Mouse (Mus musculus): ENCODE data around the gene Pstk.

GRCm38 (mm10) chr7:131411941-131412270 lies 41.0 kb downstream of the Pstk start:
- TF ChIP-seq CTCF (conservative IDR thresholded peaks at IDR 0.05; ENCODE audit: low read length) = no peak
- TF ChIP-seq POU5F1 (IDR thresholded peaks at IDR 0.05; ENCODE audit: borderline replicate concordance, low read length) = no peak

All from E14TG2a.4 (cell line).